Mouse (Mus musculus) cortical plate, adult 2 months (tissue): ENCODE measurements at regions not wholly inside any gene's neighbourhood (a gene's known extent, or its start where the extent isn't known, plus 50 kb on each side); places are given as distances from the start of the nearest gene placed in this dataset.

Experiments used
- H3K27ac ChIP-seq: fragments of 200-500 bp; 2 replicates; pipeline ENCODE4 v1.5.1; 2012; ENCODE audit warnings: low read length, control low read depth, inconsistent platforms; ENCODE audit not compliant: insufficient read depth
- H3K4me1 ChIP-seq: fragments of 200-500 bp; 2 replicates; pipeline ENCODE4 v1.6.1; 2011; ENCODE audit warnings: low read length; ENCODE audit not compliant: control insufficient read depth, insufficient read depth
- H3K4me3 ChIP-seq: fragments of 200-500 bp; 2 replicates; pipeline ENCODE4 v1.5.1; 2011; ENCODE audit warnings: mild to moderate bottlenecking, low read length, control low read depth; ENCODE audit not compliant: insufficient read depth
- CTCF ChIP-seq: fragments of 200-500 bp; IDR thresholded peaks from 2 replicates; pipeline ENCODE4 v1.5.1; 2011; ENCODE audit warnings: mild to moderate bottlenecking, control low read depth, low read length; ENCODE audit not compliant: insufficient read depth; ENCODE audit errors: extremely low read depth
- POLR2A ChIP-seq: fragments of 200-500 bp; IDR thresholded peaks from 2 replicates; pipeline ENCODE4 v1.6.1; 2011; ENCODE audit warnings: mild to moderate bottlenecking, low read length, control low read depth; ENCODE audit not compliant: insufficient read depth; ENCODE audit errors: extremely low read depth

DNA sequence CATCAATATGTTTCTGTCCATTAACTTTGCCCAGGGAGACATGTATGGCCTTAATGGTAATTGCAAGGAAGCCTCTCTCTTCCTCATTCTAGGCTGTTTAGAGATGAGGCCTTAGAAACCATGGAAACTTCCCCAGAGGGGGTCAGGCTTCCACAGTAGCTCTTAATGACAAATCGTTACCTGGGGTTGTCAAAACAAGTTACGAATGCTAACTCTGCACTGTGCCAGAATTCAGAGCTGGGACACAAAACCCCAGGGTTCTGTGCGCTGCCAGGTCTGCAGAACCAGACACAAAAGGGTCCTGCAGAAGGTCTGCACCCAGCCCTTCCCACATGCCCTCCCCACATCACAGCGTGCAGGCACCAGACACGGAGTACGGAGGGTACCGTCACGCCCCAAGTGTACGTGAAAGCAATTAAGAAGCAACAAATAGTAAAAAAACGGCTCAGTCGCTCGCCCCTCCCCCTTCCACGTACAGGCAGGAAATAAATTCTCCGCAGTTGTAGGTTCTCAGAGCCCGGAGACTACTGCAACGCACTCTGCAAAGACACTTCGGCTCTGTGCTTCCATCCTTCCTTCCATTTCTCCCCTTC lies 303.3 kb downstream of the Prdm2 start:
- Histone ChIP-seq H3K27ac (no peak overlapping the region), H3K4me1 (no peaks in the 10 kb centered on the region), H3K4me3 (peak overlapping the region; percentile 2; the same call in 1 of the 2 replicates)
- TF ChIP-seq POLR2A: no peak
- no peak for TF ChIP-seq CTCF

- Histone ChIP-seq H3K27ac (no peak overlapping the region), H3K4me3 (no peak overlapping the region), H3K4me1 (no peaks in the 10 kb centered on the region)
- TF ChIP-seq POLR2A: no peak
- TF ChIP-seq CTCF: no peak
Measured at GRCm38 (mm10) chr4:142908782-142909181, 304.0 kb downstream of the Prdm2 start.

DNA sequence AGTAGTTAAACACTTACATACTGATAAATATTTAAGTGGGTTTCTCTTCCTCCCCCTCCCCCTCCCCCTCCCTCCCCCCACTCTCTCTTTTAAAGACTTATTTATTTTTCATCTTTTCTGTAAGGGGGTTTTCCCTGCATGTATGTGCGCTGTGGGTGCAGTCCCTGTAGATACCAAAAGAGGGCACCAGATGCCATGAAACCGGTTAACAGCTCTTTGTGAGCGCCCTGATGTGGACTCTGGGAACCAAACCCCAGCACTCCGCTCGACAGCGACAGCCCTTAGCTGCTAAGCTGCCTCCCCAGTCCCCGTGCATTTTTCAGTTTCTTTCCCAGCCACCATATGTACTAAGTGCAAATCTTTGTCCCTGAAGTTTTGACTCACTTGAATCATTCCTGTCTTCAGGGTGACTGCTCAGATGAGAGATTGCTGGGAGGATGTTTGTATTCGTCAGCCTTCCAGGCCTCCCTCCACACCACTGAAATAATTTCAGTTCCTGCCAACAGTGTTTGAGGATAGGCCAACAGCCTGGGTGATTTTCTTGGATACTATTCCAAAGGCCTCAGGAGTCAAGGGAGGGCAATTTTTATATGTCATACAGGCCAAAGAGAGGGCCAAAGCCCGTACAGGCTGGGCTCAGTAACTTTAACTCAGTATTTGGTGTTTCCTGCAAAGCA lies 309.3 kb downstream of the Prdm2 start:
- TF ChIP-seq POLR2A (no peak), CTCF (no peak)
- H3K27ac ChIP-seq: no peak overlapping the region
- H3K4me3 ChIP-seq: no peak overlapping the region
- H3K4me1 ChIP-seq: no peaks in the 10 kb centered on the region

DNA sequence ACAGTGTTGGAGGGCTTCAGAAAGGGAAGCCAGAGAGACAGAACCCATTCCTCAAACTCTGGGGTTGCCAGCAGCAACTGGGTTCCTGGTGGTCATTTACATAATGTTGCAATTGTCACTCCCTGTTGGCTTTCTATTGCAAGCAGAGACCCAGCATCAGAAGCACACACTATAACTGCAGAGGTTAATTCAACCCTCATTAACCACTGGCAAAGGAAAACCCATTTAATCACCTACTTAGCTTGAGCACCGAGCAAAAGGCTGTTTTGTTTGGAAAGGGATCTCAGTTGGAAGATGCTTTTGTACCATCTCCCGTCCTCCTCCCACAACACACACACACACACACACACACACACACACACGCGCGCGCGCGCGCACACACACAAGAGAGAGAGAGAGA lies 312.0 kb downstream of the Prdm2 start:
- TF ChIP-seq CTCF: no peak
- TF ChIP-seq POLR2A: no peak
- Histone ChIP-seq H3K27ac (no peak overlapping the region), H3K4me3 (no peak overlapping the region), H3K4me1 (no peaks in the 10 kb centered on the region)

- no peak overlapping the region for H3K4me3 ChIP-seq
Measured at GRCm38 (mm10) chr4:142898994-142899393, 313.8 kb downstream of the Prdm2 start.

DNA sequence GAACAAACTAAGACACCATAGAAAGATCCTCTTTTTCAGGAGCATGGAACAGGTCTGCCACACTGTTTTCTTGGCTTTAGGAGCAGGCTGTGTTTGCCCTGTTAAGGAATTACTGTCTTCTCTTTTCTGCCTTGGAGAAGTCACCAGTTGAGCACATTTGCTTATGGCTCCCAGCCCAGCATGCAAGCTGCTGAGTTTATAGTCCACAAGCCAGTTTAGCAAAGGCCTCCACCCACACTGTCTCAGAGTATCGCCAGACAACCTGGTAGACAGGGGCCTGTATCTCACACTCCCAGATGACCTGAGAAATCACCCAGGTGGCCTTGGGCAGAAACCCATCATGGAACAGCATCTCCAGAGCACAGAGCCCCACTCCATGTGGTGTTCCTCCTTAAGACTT lies 322.1 kb downstream of the Prdm2 start:
- Histone ChIP-seq H3K27ac (no peak overlapping the region), H3K4me3 (no peak overlapping the region), H3K4me1 (peaks cover 2% of the 10 kb centered on the region; the same call in 1 of the 2 replicates)
- no peak for TF ChIP-seq CTCF
- TF ChIP-seq POLR2A: no peak

More at GRCm38 (mm10) chr4:142898994-142899393, 313.8 kb downstream of the Prdm2 start:
- H3K4me1 ChIP-seq: no peaks in the 10 kb centered on the region
- TF ChIP-seq CTCF (no peak), POLR2A (no peak)
- no peak overlapping the region for H3K27ac ChIP-seq

DNA sequence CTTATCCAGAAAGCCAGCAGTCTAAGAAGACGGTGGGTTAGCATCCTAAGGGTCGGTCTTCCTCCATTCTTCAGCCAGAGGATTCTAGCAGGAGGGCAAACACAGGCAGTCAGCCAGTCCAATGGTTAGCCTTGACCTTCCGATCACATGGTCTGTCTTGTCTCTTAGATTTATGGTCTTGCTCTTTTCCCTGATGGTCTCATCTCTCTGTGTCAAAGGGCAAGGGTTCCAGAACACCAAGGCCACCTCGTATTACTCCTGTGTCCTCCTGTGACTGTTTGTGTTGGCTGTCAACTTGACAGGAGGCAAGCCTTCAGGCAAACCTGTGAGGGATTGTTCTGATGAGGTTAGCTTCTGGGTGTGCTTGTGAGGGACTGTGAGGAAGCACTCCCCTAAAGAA lies 323.9 kb downstream of the Prdm2 start:
- Histone ChIP-seq H3K4me1 (peaks cover 2% of the 10 kb centered on the region; the same call in 1 of the 2 replicates), H3K4me3 (no peak overlapping the region), H3K27ac (no peak overlapping the region)
- TF ChIP-seq CTCF (no peak), POLR2A (no peak)

DNA sequence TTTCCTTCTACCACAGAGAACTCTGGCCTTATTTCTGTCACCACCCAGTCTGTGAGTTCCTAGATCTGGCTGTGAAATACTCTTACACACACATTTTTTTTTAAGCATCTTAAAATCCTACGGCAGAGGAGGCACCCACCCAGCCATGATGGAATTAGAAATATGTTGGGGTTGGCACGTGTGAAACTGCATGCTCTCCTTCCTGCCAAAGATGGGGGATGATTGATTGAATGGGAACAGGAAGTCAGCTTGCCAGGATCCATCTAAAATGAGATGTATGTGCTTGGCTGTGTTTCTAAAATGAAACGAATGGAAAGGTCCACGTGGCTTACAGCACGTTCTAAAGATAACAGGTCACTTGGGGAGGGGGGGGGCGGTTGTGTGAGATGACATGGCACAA lies 324.9 kb downstream of the Prdm2 start:
- Histone ChIP-seq H3K4me1 (peaks cover 2% of the 10 kb centered on the region; the same call in 1 of the 2 replicates), H3K4me3 (no peak overlapping the region), H3K27ac (no peak overlapping the region)
- TF ChIP-seq CTCF (no peak), POLR2A (no peak)

DNA sequence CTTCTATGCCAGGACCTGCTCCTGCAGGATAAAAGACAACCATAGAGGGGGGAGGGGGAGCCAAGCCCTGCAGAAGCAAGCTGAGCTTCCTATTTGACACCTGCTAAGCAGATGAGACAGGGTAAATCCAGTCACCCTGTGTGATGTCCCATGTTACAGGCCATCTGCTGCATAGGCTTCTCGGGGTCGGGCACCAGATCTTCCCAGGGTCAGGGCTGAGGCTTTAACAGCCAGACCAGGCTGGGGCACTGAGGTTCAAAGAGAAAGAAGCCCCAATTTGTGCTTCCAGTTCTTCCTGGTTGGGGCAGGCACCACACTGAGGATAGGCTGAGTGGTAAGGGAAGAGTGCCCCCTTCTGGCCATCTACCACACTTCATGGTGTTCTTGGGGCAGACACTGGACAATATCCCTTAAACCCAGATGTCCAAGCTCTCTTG lies 332.5 kb downstream of the Prdm2 start:
- TF ChIP-seq CTCF: peak; percentile 84
- no peak for TF ChIP-seq POLR2A
- H3K4me1 ChIP-seq: peaks cover 5% of the 10 kb centered on the region; the same call in 1 of the 2 replicates
- no peak overlapping the region for H3K4me3 ChIP-seq
- H3K27ac ChIP-seq: no peak overlapping the region

DNA sequence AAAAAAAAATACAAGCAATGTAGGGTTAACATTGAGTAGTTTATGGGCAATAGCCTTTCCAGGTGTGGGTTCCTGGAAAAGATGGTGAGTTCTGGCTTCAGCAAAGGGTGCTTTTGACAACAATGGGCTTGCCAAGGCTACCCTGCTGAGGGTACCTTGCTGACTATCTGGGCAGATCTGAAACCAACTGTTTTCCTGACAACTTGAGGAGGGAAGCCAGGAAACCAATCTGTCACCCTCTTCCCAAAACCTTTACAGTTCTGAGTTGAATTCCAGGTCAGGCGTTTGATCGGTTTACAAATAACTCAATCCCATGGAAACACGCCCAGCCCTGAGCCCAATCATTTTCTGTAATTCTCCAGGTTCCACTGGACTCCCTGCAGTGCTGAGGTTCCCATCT lies 336.6 kb downstream of the Prdm2 start:
- H3K4me1 ChIP-seq: no peaks in the 10 kb centered on the region
- no peak overlapping the region for H3K27ac ChIP-seq
- TF ChIP-seq CTCF (no peak), POLR2A (no peak)
- no peak overlapping the region for H3K4me3 ChIP-seq

GRCm38 (mm10) chr4:142875105-142875504 lies 337.7 kb downstream of the Prdm2 start:
- H3K4me3 ChIP-seq: no peak overlapping the region

More at GRCm38 (mm10) chr4:142875105-142875504, 337.7 kb downstream of the Prdm2 start:
- no peak for TF ChIP-seq CTCF
- no peak for TF ChIP-seq POLR2A
- H3K27ac ChIP-seq: no peak overlapping the region
- no peaks in the 10 kb centered on the region for H3K4me1 ChIP-seq
